Mouse (Mus musculus) kidney, adult 9 months (tissue): ENCODE measurements at regions not wholly inside any gene's neighbourhood (a gene's known extent, or its start where the extent isn't known, plus 50 kb on each side); places are given as distances from the start of the nearest gene placed in this dataset.
"Not testable (repeated sequence)": the region's sequence is repeated elsewhere in the genome, so short reads cannot be mapped to it uniquely, and the experiment has no call there.

Experiments
- DNase-seq: peaks from one replicate; pipeline ENCODE4 v3.0.0; 2022

DNA sequence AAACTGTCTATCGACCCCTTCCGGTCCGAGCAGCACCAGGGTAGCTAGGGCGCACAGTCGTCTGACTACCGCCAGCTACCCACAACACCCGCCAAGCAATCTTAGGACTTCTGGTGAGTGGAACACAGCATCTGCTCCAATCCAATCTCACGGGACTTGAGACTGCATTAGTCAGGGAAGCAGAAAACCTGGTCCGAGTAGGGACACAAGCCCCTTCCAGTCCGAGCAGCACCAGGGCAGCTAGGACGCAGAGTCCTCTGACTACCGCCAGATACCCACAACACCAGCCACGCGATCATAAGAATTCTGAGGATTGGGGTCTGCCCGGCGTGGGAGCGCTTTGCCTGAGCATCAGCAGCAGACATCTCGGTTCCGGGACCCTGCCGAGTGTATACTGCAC is 79.6 kb downstream of the Gm10715 start:
- DNase-seq: not testable (repeated sequence)

DNA sequence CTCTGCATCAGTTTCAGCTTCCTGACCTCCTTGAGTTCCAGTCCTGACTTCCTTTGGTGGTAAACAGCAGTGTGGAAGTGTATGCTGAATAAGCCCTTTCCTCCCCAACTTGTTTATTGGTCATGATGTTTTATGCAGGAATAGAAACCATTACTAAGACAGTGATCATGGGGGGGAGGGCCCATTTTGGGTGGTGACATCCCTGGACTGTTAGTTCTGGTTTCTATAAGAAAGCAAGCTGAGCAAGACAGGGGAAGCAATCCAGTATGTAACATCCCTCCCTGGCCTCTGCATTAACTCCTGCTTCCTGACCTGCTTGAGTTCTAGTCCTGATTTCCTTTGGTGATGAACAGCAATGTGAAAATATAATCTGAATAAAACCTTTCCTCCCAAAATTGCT is 124.5 kb downstream of the Gm10715 start:
- DNase-seq: no peak

DNA sequence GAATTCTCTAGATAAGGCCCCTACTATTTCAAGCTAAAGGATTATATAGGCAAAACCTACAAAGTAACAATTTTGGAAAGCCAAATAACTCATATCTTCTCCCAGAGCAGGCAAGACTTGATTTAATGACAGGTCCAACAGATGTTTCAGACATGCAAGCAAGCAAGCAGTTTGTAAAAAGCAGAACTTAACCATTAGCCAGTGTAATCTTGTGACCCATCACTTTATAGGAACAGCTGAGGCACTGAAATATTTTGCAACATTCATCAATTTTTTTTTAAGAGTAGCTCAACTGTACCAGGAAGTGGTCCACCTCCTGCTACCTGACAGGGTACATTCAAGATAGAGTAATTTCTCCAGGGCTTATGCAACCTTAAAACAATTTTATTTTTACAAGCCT is 147.7 kb downstream of the Gm10715 start:
- DNase-seq: no peak

DNA sequence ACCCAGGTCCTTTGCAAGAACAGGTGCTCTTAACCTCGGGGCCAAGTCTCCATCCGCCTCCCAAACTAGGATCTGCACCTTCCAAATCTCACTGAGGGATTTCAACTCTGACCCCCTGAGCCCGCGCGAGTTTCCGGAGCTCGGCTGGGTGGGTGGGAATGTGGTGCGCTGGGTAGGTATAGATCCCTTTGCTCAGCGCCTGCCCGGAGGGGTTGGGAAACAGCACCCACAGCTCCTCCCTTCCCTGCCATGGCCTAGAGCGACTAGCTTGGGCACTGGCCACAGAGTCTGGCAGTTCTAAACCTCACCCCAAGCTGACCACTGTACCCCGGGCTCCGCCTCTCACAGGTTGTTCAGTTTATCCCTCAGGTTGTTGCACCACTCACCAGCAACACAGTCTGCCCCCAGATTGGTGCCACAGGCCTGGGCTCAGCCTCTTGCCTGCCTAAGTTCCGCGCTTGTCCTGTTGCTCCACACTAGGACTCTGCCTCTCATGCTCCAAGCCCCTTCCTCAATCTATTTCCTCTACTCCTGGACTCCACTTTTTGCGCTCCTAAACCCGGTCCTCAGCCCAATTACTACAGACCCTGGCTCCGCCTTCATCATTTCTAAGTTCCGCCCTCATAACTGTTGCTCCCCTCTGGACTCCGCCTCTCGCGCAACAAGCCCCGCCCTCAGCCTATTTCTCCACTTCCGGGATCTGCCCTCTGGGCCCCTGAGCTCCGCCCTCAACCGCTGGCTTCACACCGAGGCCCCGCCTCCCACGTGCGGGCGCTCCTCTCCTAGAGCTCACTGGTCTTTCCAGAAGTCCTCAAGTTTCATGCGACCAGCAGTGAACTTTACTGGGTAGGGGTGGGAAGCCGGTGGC is 135.6 kb upstream of the Alkbh8 start:
- peak; percentile 50 for DNase-seq

DNA sequence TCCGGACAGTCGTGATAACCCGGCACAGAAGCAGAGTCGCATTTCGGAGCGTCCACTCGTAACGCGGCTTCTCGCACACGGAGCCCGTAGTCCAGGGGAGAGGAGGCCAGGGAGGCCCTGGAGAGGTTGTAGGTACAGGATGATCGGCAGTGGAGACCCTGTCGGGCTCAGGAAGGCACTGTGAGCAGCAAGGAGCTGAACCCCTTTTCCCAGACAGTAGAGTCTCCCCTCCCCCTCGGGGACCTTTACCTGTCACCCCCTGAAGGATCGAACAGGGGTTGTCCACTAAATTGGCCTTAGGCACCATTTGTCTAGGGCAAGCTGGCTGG is 135.0 kb upstream of the Alkbh8 start:
- not testable (repeated sequence) for DNase-seq

DNA sequence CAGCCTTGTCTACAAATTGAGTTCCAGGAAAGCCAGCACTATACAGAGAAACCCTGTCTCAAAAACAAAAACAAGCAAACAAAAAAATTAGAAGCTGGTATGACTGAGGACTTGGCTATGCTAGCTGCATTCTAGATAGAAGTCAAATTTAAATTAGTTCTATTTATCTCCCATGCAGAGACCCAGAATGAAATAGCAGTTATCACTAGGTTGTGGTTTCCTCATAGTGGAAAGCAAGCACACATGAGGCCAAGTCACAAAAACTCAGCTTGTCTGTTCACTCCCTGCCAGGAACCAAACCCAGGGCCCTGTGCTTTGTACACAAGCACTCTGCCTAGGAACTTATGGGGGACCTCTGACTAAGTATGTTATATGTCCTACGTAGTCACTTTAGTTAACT is 126.8 kb upstream of the Alkbh8 start:
- not testable (repeated sequence) for DNase-seq

DNA sequence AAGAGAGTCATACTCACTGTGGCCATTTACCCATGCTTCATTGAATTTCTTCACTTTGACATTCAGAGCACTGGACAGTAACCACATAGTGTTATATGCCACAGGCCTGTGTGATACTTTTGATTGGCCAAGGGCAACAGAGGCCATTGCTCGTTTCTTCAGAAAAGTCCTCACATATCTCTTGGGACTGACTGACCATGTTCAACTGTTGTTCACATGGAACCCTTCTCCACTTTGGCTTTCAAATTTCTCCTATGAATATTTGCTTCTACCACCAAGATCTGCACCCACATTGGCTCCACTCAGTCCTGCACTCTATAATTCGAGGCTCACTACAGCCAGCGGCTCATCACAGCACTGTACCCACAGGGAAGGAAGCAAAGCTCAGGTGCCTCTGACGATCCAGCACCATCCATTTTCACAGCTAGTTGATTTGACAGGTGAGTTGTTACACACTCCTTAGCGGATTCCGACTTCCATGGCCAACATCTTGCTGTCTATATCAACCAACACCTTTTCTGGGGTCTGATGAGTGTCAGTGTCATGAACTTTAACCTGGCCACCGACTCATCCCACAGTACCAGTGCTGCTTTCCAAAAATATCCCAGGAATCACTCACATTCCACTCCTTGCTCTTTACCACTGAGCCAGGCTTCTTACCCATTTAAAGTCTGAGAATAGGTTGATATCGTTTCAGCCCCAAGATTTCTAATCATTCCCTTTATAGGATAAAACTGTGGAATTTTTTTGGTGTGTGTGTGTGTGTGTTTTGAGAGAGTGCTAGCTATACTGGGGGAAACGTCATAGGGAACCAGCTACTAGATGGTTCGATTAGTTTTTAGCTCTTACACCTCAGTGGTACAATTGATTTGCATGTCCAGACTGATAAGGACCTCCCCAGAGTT is 76.3 kb upstream of the Alkbh8 start:
- peak; percentile 12 for DNase-seq

DNA sequence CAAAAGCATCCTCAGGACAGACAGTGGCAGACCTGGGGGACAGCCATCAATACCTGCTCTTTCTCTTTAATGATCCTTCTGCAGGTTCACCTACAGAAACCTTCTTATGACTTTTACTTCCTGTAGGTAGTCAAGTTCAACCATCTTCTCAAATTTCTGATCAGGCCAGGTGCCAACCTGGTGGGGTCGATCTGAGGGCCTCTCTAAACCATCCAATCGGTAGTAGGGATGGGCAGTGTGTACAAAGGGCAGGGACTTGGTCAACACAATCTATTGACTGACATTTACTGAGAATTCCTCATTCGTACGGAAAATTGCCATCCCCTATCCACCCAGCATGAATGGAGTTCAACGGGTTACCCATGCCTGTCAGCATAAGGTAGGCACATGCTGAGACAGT is 74.8 kb upstream of the Alkbh8 start:
- no peak for DNase-seq

DNA sequence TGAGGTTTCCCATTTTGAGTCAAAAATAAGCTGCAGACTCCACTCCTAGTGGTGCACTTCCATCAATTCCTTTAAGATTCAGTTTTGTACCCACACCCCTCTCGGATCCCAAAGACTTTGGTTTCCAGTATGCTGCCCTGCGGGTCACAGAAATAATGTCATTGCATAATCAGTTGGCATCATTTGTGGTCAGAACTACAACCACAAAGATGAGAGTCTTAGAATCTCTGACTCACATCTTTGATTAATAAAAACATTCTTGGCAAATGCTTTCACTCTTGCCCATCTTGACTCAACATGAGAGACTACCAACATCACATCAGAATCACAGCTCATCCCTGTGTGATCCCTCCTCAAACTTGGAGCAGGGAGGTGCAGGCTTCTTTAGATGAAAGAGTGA is 74.1 kb upstream of the Alkbh8 start:
- no peak for DNase-seq

DNA sequence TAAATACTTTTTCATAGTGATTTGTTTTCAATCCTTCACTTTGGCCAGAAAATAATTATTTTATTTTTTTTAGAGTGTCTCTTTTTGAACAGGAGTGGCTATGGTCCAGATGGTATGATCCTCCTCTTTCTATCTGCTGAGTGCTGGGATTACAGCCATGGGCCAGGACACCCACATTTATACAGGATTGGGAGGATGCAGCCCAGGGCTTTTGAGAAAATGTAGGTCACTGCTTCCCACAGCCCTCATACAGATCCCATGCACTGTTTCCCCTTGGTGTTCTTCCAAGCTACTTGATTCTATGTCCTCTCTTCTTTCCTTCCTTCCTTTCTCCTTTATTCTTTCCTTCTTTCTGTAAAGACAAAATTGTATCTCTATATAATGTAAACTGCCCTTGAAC is 70.5 kb upstream of the Alkbh8 start:
- no peak for DNase-seq

DNA sequence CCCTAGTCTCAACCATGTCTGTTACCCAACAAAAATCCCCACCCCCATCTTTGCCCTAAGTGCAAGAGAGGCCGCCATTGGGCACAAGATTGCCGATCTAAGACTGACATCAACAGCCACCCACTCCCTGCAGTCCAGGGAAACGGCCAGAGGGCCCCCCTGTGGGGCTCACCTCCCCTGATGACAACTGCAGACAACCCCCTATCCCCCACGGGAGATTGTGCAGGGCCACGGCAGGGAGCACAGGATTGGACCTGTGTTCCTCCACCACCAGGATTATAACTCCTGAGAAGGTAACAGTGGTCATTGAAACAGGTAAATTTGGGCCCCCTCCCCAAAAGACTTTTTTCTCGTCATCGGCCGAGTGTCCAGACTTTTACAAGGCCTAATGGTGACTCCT is 54.4 kb upstream of the Alkbh8 start:
- not testable (repeated sequence) for DNase-seq

DNA sequence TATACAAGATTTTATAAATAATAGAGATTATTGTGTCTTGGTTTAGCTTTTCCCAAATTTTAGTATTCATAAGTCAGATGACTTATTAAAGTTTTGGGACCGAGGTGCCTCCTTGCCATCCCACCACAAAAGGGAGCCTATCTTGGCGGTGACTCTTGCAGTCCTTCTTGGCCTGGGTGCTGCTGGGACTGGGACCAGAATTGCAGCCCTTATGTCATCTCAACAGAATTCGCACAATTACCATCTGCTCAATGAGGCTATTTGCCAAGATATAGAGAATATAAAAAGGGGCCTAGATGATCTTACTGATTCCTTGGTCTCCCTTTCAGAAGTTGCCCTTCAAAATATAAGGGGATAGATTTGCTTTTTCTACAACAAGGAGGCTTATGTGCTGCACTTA is 53.0 kb upstream of the Alkbh8 start:
- DNase-seq: not testable (repeated sequence)

DNA sequence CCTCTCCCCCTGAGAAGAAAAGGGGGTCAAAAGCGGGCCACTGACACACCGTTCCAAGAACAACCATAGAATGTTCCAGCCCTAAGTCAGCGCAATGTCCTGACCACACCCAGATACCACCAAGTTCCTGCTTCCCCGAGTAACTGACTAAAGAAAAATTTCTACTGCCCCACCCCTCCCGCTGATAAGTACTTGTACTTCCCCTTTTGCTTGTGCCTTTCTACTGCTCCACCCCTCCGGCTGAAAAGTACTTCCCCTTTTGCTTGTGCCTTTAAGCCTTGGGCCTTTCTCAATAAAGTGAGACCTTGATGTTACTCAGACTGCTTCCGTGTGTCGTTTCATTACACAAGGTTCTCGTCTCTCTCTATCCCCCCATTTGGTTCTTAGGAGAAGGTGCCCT is 51.6 kb upstream of the Alkbh8 start:
- not testable (repeated sequence) for DNase-seq
